Mouse (Mus musculus) retina, postnatal 1 day (tissue): Measurements from ENCODE around the gene Arpc1a.
"Not testable (repeated sequence)": the region's sequence is repeated elsewhere in the genome, so short reads cannot be mapped to it uniquely, and the experiment has no call there.

Experiments
- DNase-seq: peaks from one replicate; pipeline ENCODE4 v3.0.0-alpha.2; 2012

Gene Arpc1a

GRCm38 (mm10) chr5:145083632-145084451 is at the start of gene Arpc1a, which contains the start of gene Kpna7:
Gene Arpc1a, plus strand, starts transcription at chr5:145083830.
Gene Kpna7, minus strand, starts transcription at chr5:145084030.
- peak; percentile 96 for DNase-seq

GRCm38 (mm10) chr5:145041628-145042027 is 42.0 kb upstream of the Arpc1a start:
- DNase-seq = peak; percentile 11

GRCm38 (mm10) chr5:145042690-145043089 is 40.9 kb upstream of the Arpc1a start, which contains the start of gene 1700018F24Rik:
Gene 1700018F24Rik, plus strand, starts transcription at chr5:145042990.
- DNase-seq = not testable (repeated sequence)

GRCm38 (mm10) chr5:145054187-145054586 is 29.4 kb upstream of the Arpc1a start:
- not testable (repeated sequence) for DNase-seq

GRCm38 (mm10) chr5:145057907-145058306 is 25.7 kb upstream of the Arpc1a start:
- peak; percentile 15 for DNase-seq

GRCm38 (mm10) chr5:145058722-145059121 is 24.9 kb upstream of the Arpc1a start:
- no peak for DNase-seq

GRCm38 (mm10) chr5:145059524-145059923 is 24.1 kb upstream of the Arpc1a start:
- no peak for DNase-seq

- DNase-seq = no peak
Measured at GRCm38 (mm10) chr5:145064765-145065340, 18.8 kb upstream of the Arpc1a start.

GRCm38 (mm10) chr5:145068863-145069262 is 14.8 kb upstream of the Arpc1a start:
- DNase-seq = no peak

GRCm38 (mm10) chr5:145069707-145070106 is 13.9 kb upstream of the Arpc1a start:
- DNase-seq = peak; percentile 83

GRCm38 (mm10) chr5:145071342-145071741 is 12.3 kb upstream of the Arpc1a start:
- DNase-seq = peak; percentile 55

- no peak for DNase-seq
Measured at GRCm38 (mm10) chr5:145075081-145075480, 8.5 kb upstream of the Arpc1a start.

GRCm38 (mm10) chr5:145081866-145082613 is 1.6 kb upstream of the Arpc1a start:
- no peak for DNase-seq

- DNase-seq = not testable (repeated sequence)
Measured at GRCm38 (mm10) chr5:145083201-145083600, 429 bp upstream of the Arpc1a start.

- DNase-seq = no peak
Measured at GRCm38 (mm10) chr5:145084822-145085221, 1.2 kb downstream of the Arpc1a start.

- no peak for DNase-seq
Measured at GRCm38 (mm10) chr5:145088186-145088585, 4.6 kb downstream of the Arpc1a start.

GRCm38 (mm10) chr5:145089878-145090277 is 6.2 kb downstream of the Arpc1a start:
- no peak for DNase-seq

- DNase-seq = no peak
Measured at GRCm38 (mm10) chr5:145096195-145096594, 12.6 kb downstream of the Arpc1a start.

GRCm38 (mm10) chr5:145098340-145098821 is 14.8 kb downstream of the Arpc1a start:
- no peak for DNase-seq

- no peak for DNase-seq
Measured at GRCm38 (mm10) chr5:145100960-145101359, 17.3 kb downstream of the Arpc1a start.

GRCm38 (mm10) chr5:145101451-145101850 is 17.8 kb downstream of the Arpc1a start:
- DNase-seq = not testable (repeated sequence)

GRCm38 (mm10) chr5:145102706-145103105 is 19.1 kb downstream of the Arpc1a start:
- DNase-seq = no peak

- no peak for DNase-seq
Measured at GRCm38 (mm10) chr5:145104328-145104727, 20.7 kb downstream of the Arpc1a start.
